Mouse (Mus musculus) right cerebral cortex, postnatal 14 days (tissue): ENCODE data around the gene Slc9b1.

Source experiments
- DNase-seq: peaks from one replicate; pipeline ENCODE4 v3.0.0; 2022

Gene Slc9b1

GRCm38 (mm10) chr3:135347739-135348264, at the start of gene Slc9b1:
Slc9b1 (plus strand) TSS chr3:135348029.
- no peak for DNase-seq

DNA sequence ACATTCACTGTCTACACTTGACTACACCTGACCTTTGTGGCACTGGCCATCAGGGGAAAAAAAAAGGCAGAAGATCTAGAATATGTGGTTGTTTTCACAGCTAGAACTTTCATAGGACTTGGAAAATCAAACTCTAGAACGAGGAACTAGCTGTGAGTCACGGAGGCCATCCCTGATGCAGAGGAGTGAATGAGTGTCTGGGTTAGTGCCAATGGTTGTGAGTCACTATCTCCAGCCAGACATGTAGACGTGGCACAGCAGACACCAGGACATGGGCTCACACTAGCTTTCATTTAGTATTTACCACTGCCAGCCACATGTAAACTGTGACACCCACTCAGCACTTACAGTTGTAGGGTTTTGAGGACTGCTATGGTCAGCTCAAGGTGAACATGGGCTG, 49.3 kb upstream of the Slc9b1 start:
- no peak for DNase-seq

DNA sequence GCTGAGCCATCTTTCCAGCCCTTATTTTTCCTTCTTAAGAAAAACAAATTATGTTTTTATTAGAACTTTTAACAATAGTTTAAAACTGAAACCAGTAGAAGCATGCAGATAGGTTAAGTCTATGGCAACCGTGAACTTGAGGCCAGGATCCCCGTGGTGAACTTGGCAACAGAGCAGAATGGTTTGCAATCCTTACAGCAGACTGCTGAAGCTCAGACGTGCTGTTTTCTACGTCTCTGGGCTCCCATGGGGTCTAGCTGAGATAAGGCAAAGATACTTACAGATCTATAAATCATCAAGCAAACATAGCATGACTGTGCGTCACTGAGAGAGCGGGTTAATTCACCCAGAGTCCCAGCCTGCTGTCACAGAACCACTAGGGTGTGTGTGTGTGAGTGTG, 47.7 kb upstream of the Slc9b1 start:
- no peak for DNase-seq

- DNase-seq, result no peak
These were observed 43.8 kb upstream of the Slc9b1 start for GRCm38 (mm10) chr3:135304060-135304459.

- no peak for DNase-seq
These were observed 43.3 kb upstream of the Slc9b1 start for GRCm38 (mm10) chr3:135304566-135304965.

- DNase-seq, result peak; percentile 18
These were observed 40.2 kb upstream of the Slc9b1 start, which contains the start of gene Slc9b2 for GRCm38 (mm10) chr3:135307411-135308259. Slc9b2 (plus strand) TSS chr3:135307700.

GRCm38 (mm10) chr3:135312916-135313491, 34.8 kb upstream of the Slc9b1 start:
- DNase-seq, result no peak

DNA sequence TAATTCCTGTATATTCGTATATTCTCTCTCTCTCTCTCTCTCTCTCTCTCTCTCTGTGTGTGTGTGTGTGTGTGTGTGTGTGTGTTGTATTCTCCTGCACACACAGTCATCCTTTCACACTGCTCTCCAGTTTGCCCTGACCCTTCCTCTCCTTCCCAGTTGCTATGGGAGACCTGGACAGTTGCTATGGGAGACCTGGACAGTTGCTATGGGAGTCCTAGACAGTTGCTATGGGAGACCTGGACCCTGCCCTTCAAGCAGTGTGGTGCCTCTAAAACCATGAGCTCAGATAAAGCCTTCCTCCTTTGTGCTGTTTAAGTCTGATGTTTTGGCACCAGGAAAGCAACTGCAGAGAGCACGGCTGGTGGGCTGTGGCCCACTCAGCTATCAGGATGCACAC, 34.1 kb upstream of the Slc9b1 start:
- no peak for DNase-seq

- DNase-seq, result no peak
These were observed 33.0 kb upstream of the Slc9b1 start for GRCm38 (mm10) chr3:135314811-135315210.

- DNase-seq, result no peak
These were observed 32.0 kb upstream of the Slc9b1 start for GRCm38 (mm10) chr3:135315720-135316425.

DNA sequence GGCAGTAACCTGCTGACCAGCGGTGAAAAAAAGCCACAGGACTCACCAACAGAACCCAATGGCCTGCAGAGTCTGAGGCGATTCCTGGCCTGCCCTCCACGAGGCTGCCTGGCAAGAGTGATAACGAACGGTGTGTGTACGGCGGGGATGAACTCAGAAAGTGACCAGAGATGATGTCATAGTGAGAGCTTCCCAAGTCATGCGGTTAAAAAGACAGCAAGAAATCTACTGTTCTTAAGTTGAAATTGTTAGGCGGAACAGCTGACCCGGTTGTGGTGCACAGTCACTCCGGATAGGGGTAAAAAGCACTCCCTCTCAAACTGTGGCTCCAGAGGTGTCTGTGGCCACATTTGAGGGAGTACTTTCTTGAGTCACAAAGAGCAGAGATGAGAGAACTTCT, 29.5 kb upstream of the Slc9b1 start:
- DNase-seq, result no peak

DNA sequence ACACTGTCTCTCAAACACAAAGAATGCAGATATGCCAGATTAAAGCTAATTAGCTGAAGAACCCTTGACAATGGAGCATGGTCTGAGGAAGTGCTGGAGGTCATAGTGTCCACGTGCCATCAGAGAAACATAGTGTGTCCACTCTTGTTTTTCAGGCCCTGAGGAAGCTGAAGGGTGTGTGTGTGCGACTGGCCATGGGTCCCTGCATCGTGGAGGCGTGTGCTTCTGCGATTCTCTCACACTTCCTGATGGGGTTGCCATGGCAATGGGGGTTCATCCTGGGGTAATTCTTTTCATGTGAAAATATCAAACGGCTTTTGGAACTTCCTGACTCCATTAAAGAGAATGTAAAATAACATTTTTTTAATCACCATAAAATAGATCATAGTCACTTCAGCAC, 23.5 kb upstream of the Slc9b1 start:
- DNase-seq, result peak; percentile 25

DNA sequence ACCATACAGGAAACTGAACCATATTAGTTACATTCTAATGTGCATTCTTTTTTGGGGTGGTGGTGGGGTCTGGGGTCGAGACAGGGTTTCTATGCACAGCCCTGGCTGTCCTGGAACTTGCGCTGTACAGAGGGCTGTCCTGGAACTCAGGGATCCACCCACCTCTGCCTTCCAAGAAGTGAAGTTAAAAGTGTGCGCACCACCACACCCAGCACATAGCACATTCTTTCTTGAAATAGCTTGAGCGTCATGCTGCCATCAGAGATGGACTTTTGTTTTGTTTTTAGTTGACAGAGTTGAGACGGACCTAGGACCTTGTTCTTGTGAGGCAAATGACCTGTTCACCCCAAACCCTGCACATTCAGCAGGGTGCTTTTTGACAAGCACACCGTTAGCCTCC, 20.7 kb upstream of the Slc9b1 start:
- DNase-seq, result no peak

- no peak for DNase-seq
These were observed 20.2 kb upstream of the Slc9b1 start for GRCm38 (mm10) chr3:135327601-135328000.

DNA sequence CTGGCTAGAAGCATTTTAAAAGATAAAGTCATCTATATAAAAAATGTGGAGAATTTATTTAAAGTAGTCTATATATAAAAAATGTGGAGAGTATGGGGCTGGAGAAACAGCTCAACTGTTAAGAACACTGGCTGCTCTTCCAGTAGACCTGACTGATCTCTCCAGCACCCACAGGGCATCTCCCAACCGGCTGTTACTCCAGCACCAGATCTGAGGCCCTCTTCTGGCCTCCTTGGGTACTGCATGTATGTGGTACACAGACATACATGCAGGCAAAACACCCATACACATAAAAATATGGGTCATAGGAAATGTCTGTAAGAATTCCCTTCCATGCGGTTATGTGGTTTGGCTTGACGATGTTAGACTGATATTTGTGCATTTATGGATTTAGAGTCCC, 19.3 kb upstream of the Slc9b1 start:
- peak; percentile 31 for DNase-seq

DNA sequence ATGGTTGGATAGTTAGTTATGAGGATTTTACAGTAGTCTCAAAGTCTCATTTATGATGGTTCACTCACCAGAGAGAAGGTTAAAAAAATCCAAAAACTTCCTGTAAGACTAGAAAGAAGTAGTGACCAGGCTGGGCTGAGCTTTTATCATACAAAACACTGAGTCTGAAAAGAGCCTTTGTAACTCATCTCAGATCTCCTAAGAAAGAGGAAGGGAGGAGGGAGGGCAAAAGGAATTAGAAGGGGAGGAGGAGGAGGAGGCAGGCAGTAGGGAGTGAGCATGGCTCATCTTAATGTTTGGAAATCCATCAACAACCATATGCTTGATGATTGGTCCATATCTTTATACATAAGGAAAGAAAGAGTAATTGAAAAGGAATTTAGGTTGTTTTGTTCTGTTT, 15.1 kb upstream of the Slc9b1 start:
- no peak for DNase-seq

GRCm38 (mm10) chr3:135333763-135334162, 14.1 kb upstream of the Slc9b1 start:
- no peak for DNase-seq

DNA sequence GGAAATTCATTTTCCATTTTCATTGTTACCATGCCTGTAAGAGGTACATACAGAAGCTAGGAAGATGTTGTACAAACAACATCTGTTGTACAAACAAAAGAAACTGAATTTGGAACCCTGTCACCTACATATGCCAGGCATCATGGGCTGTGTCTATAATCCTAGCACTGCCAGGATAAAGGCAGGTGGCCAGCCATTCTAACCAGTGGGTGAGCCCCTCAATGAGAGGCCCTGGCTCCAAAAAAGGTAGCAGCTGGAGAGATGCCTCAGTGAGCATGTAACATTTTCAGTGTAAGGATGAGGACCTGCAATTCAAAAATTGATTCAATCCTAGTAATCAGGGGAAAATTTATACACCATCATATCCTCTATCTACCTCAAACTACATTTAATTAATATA, 1.2 kb downstream of the Slc9b1 start:
- DNase-seq, result no peak

DNA sequence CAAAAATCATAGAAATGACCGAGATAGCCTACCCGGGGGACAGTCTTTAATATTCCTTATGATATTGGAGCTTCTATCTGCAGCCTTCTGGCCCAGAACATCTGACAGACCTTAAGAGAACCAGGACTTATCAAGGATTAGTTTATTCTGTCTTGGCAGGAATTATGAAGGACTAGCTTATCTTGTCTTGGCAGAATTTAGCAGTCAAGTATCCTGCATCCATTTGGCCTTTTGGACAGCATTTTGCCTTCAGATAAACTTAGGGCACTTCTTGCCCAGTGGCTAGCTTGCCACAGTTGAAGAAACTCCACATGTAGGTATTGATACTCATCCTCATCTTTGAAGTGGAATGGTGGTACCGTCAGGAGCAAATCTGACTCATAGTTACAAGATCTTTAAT, 4.0 kb downstream of the Slc9b1 start:
- DNase-seq, result no peak

- DNase-seq, result no peak
These were observed 9.6 kb downstream of the Slc9b1 start for GRCm38 (mm10) chr3:135357394-135357793.

GRCm38 (mm10) chr3:135375836-135376235, 28.0 kb downstream of the Slc9b1 start:
- no peak for DNase-seq

DNA sequence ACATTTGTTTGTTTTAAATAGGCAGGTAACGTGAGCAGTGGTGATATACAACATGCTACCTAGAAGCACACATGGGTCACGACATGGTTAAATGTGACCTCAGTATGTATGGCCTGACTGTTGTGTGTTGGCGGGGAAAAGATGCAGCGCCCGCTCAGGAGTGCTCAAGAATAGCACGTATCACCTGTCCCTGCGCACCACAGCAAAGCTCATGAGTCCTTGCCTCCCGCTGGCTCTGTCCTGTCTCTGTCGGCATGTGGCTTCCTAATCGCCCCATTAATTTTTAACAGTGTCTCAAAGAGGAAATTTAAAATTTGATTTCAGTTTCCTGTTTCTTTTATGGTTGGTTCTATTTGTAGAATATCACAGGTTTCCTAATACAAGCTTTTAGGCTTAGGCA, 29.6 kb downstream of the Slc9b1 start:
- no peak for DNase-seq

DNA sequence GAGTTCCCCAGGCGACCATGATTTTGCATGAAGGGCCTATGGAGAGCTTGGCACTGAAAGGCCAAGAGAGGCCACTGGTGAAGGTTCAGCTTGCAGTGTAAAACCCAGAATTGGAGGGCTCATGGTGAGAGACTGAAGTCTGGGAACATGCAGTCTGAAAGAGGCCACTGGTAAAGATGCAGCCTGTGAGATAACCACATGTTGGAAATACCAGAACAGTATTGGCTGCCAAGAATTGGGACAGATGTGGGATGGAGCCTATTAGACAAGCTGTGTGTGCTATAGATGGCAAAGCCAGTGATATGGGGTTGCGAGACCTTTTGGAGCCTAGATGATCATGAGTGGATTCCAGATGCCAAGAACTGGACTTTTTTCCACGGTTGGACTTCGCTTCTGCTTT, 32.0 kb downstream of the Slc9b1 start:
- DNase-seq, result no peak

GRCm38 (mm10) chr3:135393186-135393585, 45.4 kb downstream of the Slc9b1 start:
- DNase-seq, result no peak
